Mouse (Mus musculus) CH12.LX (cell line): ENCODE measurements around the gene Atp1a3.

ENCODE experiments used
- CTCF ChIP-seq, 2 experiments: IDR thresholded peaks in 1 of 2; conservative IDR thresholded peaks in 1 of 2; 2 replicates each; pipeline ENCODE4 v1.5.1; 2011 to 2012; ENCODE audit warnings: low read depth in 2 of 2, low read length in 2 of 2, improper control_type of control experiment in 1 of 2, inconsistent platforms in 1 of 2, mild to moderate bottlenecking in 1 of 2, moderate library complexity in 1 of 2
- EP300 ChIP-seq: IDR thresholded peaks from 2 replicates; pipeline ENCODE4 v1.6.1; 2011; ENCODE audit warnings: low read length, improper control_type of control experiment
- HCFC1 ChIP-seq: IDR thresholded peaks from 2 replicates; pipeline ENCODE4 v1.6.1; 2012; ENCODE audit warnings: low read depth, mild to moderate bottlenecking, inconsistent platforms, low read length, improper control_type of control experiment
- MAX ChIP-seq: IDR thresholded peaks from 2 replicates; pipeline ENCODE4 v1.6.1; 2011; ENCODE audit warnings: low read length, improper control_type of control experiment
- MAZ ChIP-seq: IDR thresholded peaks from 2 replicates; pipeline ENCODE4 v1.6.1; 2012; ENCODE audit warnings: low read depth, mild to moderate bottlenecking, inconsistent platforms, low read length, improper control_type of control experiment, moderate library complexity
- MXI1 ChIP-seq: IDR thresholded peaks from 2 replicates; pipeline ENCODE4 v1.6.1; 2011; ENCODE audit warnings: mild to moderate bottlenecking, low read depth, low read length, improper control_type of control experiment
- MYC ChIP-seq: IDR thresholded peaks from 2 replicates; pipeline ENCODE4 v1.6.1; 2011; ENCODE audit warnings: low read depth, mild to moderate bottlenecking, improper control_type of control experiment, low read length
- NRF1 ChIP-seq: IDR thresholded peaks from 2 replicates; pipeline ENCODE4 v1.6.1; 2014; ENCODE audit warnings: low read depth, mild to moderate bottlenecking, inconsistent platforms, low read length, improper control_type of control experiment, moderate library complexity
- POLR2A ChIP-seq: IDR thresholded peaks from 2 replicates; pipeline ENCODE4 v1.6.1; 2011; ENCODE audit warnings: low read depth, mild to moderate bottlenecking, improper control_type of control experiment, low read length
- POLR2AphosphoS2 ChIP-seq: IDR thresholded peaks from 2 replicates; pipeline ENCODE4 v1.6.1; 2011; ENCODE audit warnings: low read depth, low read length, improper control_type of control experiment
- TCF12 ChIP-seq: IDR thresholded peaks from 2 replicates; pipeline ENCODE4 v1.6.1; 2014; ENCODE audit warnings: low read depth, mild to moderate bottlenecking, inconsistent platforms, low read length, improper control_type of control experiment
- USF1 ChIP-seq: IDR thresholded peaks from 2 replicates; pipeline ENCODE4 v1.6.1; 2014; ENCODE audit warnings: low read depth, mild to moderate bottlenecking, inconsistent platforms, low read length, improper control_type of control experiment
- USF2 ChIP-seq: conservative IDR thresholded peaks from 2 replicates; pipeline ENCODE4 v1.6.1; 2011; ENCODE audit warnings: low read depth, low read length, improper control_type of control experiment

DNA sequence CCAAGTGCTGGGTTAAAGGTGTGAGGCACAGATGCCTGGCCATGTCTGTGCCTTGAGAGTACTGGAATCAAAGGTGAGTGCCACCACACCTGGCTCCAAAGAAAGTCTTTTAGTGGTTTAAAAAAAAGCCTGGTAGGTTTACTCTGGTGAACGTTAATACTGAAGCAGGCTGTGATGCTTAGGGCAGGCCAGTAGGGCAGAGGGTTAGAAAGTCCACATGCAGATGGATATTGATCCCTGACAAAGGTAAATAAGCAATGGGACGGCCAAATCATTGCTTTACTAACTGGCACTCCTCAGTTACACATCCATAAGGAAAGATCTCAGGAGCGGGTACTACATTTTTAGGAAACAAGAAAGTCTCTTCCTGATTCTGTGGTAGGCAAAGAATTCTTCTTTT, 46.8 kb upstream of the Atp1a3 start:
- TF ChIP-seq MYC, result no peak
- no peak for TF ChIP-seq POLR2A
- TF ChIP-seq EP300, result no peak
- no peak for TF ChIP-seq CTCF (conservative IDR thresholded peaks at IDR 0.05 in 1 of 2, IDR thresholded peaks at IDR 0.05 in 1 of 2; ENCODE audit: low read depth in 2 of 2, low read length in 2 of 2)
- no peak for TF ChIP-seq NRF1
- TF ChIP-seq USF2, result no peak
- TF ChIP-seq HCFC1, result no peak
- TF ChIP-seq USF1, result no peak
- no peak for TF ChIP-seq MAZ
- no peak for TF ChIP-seq MAX
- no peak for TF ChIP-seq POLR2AphosphoS2
- TF ChIP-seq MXI1, result no peak
- no peak for TF ChIP-seq TCF12
